Mouse (Mus musculus) cerebellum, postnatal 14 days (tissue): Measurements from ENCODE around the gene Mrgprd.

Source experiments
- DNase-seq, 2 experiments: peaks; one replicate each; pipeline ENCODE4 v3.0.0; 2021; ENCODE audit warnings: mixed read lengths in 2 of 2

Gene Mrgprd

GRCm38 (mm10) chr7:145314785-145315411 lies at the start of gene Mrgprd:
Gene Mrgprd (plus strand): TSS chr7:145314835.
- peak; percentile 45 to 54 for DNase-seq

- no peak for DNase-seq
Observed at GRCm38 (mm10) chr7:145266011-145266410, 48.6 kb upstream of the Mrgprd start.

DNA sequence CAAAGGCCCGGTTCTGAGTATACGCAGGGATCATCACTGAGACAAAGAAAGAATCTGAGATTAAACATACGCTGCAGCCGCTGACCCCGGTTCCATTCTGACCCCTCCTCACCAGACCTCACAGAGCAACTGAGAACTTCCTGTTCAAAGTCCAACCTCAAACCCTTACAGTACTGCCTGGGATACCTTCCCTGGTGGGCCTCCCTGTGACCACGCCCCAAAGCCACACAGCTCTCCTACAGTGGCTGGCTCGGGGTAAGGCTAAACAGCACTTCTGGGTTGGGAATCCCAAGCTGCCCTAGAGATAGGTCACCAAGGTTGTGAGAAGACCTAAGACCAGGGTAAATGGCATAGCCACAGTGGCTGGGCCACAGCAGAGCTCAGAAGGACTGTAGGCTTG lies 45.7 kb upstream of the Mrgprd start:
- no peak for DNase-seq

DNA sequence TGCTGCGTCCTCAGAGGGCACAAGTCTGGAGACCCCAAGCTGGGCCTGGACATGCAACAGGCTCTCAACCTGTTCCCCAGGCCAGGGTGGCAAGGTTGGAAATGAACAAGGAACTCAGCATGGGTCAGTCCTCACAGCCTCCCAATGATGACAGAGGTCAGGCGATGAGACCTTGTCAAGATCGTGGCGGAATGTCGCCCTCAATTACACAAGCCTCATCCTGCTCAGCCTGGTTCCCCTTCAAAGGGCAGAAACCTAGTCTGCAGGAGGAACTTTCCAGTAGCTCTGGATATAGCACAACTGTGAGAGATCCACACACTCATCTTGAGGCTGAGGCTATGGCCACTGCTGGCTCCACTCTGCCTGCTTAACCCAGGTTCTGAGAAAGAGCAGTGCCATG lies 43.7 kb upstream of the Mrgprd start:
- DNase-seq = no peak

DNA sequence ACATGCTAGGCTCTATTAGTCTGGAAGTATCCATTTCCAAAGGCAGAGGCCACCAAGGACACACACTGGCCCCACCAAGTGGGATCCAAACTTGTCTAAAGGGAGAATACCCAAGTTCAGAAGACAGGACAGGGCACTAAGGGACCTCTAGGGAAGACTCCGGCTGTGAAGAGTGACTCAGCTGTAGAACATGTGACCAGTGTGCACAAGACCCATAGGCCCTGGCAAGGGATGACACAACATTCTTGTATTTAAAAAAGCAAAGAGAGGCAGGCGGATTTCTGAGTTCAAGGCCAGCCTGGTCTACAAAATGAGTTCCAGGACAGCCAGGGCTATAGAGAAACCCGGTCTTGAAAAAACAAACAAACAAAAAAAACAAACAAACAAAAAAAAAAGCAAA lies 39.1 kb upstream of the Mrgprd start:
- DNase-seq = no peak

DNA sequence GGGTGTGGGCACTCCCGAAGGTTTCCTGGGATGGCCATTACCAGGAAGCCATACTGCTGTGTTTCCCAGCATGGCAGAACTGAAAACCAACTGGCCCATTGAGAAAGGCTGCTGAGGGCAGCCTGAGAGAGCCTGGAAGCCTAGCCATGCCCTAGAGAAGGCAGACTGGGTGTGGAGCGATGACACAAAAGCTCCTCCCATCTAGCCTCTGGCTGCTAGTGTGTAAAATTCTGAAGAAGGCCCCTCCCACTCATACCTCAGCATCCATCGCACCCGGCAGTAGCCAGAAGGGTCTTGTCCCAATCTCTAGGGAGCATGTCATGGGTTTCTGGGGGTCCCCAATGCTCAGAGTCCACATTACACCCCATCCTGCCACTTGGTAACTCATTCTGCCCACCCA lies 33.2 kb upstream of the Mrgprd start:
- no peak for DNase-seq

DNA sequence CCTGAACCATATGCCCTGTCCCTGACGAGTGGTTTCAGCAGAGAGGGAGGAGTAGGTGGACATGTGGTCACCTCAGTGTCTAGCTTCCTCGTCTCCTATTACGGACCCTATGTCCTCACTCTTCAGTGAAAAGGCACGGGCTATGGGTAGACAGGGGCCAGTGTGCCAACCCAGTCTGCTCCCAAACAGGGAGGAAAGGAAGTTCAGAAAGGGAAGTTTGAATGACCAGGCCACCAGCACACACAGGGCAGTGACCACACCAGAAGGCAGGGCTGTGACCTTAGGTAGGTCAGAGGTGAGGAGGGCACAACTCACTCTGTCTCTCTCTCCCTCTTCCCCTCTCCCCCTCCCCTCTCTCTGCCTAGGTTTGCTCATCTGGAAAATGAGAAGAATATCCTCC lies 31.6 kb upstream of the Mrgprd start:
- DNase-seq = no peak

DNA sequence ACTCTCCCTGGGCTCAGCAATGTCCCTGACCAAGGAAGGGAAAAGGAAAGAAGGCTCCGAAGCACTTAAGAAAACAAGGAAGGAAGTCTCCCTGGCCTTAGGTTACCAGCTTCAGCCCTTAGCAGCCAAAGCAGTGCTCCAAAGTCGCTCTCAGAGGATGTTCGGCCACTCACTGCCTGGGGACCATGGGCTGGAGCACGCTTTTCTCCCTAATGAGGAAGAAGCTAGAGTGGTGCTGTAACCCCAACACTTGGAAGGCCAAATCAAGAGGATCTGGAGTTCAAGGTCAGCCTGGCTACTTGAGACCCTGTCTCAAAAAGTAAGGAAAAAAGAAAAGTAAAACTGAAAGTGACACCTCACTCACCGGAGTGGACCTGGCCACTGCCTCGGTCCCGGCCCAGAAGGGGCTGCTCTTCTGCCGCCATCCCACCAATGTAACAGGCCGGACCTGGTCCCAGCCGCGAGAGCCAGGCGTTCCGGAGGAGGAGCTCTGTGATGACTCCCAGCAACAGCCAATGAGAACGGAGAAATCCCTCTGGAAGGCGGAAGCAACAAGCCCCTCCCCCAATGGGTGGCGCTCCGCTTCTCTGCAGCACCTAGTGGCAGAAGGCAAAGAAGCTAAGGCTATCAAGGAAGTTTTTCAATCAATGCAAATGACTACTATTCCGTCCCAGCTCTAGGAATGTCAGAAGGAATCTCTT lies 31.0 kb upstream of the Mrgprd start, which contains the start of gene Tpcn2:
Gene Tpcn2, minus strand, starts transcription at position 525 of the 701 bp plus-strand sequence.
- DNase-seq = peak; percentile 95 to 96

GRCm38 (mm10) chr7:145284293-145284692 lies 30.3 kb upstream of the Mrgprd start:
- no peak for DNase-seq

GRCm38 (mm10) chr7:145285476-145285875 lies 29.2 kb upstream of the Mrgprd start:
- DNase-seq = no peak

- peak; percentile 87 to 89 for DNase-seq
Observed at GRCm38 (mm10) chr7:145287410-145287809, 27.2 kb upstream of the Mrgprd start.

- peak; percentile 74 to 75 for DNase-seq
Observed at GRCm38 (mm10) chr7:145289302-145289701, 25.3 kb upstream of the Mrgprd start.

DNA sequence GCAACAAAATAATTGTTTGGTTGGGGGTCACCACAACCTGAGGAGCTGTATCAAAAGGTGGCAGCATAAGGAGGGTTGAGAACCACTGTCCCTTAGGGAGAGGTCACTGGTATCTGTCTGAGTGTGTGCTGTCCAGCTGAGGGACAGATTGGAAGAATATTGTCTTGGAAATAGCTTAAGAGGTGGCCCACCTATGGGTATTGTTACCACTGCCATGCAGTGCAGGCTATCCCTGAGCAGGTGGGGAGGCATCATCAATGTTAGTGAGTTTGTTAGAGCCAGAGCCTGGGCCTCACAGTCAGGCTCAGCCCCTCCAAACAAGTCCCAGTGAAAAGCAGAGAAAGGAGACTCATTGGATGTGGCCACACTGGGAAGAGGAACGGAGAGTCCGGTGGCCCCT lies 22.8 kb upstream of the Mrgprd start:
- no peak for DNase-seq

GRCm38 (mm10) chr7:145292726-145293125 lies 21.9 kb upstream of the Mrgprd start:
- no peak for DNase-seq

DNA sequence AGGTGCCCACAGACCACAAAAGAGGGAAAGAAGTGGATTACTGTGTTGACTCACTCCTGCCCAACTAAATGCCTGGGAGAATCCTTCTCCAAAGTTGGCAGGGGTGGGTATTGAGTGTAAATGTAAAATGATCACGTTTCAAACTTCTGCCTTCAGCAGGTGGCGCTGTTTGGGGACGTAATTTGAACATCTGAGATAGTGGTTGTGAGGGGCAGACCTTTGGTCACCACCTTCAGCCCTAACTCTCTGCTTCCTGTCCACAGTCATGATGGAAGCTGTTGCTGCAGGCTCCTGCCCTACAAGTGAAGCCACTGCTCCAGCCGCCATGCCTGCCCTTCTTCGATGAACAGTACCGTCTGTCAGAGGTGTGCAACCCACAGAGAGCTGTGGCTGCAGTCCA lies 20.8 kb upstream of the Mrgprd start:
- DNase-seq = peak; percentile 50 to 61

DNA sequence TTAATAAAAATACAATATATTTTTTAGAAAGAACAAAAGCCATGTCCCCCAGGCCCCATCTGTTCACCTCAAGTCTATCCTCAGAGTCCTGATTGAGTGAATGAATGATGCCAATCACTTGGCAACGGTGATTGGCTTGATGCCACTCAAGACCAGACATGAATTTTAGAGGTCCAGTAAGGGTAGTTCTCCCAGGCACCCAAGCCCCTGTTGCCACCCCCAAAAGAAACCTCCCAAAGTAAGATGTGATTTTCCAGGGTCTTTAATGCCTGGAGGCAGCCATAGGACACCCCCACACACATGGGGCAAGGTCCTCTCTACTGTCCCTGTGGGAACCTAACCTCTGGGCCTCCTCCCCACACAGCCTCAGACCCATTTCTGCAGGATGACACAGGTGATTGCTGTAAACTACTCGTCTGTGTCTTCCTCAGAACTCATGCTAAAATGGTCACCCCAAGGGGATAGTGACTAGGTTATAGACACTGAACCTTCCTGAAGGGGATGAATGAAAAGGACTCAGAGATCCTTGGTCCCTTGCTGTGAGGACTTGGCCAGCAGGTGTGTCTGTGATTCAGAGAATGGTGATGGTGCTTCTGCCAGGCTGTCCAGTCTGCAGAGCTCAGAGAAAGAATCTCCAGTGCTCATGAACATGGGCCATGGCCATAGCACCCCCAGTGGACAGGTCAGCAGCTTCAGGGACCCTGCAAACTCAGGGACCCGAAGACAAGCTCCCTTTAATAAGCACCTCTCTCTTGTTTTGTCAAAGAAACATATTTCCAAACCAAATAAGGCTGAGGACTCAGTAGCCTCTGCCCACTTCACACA lies 15.8 kb upstream of the Mrgprd start:
- DNase-seq = peak; percentile 63

DNA sequence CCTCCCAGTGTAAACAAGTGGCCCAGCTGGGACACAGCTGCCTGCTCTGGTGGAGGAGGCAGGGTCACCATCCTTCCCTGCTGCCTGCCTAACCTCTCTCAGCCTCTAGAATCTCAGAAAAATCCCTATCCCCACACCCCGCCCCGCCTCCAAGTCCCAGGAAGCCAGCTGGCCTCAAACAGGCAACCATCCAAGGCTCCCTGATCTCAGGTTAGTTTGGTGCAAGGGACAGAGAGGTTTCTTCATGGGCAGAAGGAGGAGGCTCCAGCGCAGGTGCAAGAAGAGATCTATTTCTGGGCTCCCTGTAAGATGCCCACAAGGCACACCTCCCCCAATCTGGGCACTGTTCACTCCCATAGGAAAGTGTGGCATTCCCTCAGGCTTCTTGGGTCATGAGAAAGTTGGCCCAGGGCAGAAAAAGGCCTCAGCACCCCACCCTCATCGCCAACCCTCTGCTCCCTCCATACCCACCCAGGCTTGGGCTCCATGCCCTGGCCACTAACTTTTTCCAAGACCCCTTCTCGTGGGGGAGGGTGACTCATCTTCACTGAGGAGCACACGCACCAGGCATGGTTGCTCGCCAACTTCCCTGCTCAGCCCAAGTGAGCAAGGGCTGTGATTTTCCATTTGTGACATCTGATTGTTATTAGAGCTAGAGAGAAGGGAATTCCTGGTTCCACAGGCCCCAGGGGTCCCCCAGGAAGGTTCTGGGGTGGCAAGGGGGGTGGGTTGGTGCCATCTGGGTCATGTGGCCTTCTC lies 14.9 kb upstream of the Mrgprd start:
- DNase-seq = peak; percentile 90 to 92

DNA sequence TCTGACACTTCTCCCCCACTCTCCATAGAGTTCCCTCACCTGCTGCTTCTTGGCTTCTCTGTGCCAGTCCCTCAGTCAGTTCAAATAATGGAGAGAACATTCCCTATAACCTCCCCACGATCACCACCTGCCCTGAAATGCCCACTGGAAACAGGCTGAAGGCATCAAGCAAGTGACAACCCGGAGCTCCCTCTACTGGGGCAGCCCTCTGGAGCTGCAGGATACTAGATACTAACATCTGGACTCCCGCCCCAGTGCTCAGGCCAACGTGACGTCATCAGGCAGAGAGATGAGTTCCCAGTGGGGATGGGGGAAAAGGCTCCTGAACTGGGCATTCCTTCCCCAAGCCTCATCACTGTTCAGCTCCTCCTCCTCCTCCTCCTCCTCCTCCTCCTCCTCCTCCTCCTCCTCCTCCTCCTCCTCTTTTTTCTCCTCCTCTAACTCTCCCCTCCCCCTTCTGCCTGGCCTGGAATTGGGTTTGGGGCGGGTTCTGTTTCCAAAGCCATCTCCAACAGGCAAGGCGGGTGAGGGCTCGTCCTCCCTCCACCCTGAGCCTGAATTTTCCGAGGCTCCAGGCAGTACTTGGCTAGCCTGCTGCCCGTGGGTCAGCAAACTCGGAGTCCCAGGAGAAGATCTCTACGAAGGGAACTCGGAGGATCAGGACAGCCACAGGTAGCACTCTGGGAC lies 14.2 kb upstream of the Mrgprd start, which contains the start of gene Mrgprf:
Gene Mrgprf, plus strand, starts transcription at position 508 of the 687 bp plus-strand sequence.
- DNase-seq = peak; percentile 77 to 83

GRCm38 (mm10) chr7:145301008-145301340 lies 13.7 kb upstream of the Mrgprd start:
- no peak for DNase-seq

GRCm38 (mm10) chr7:145301341-145302005 lies 13.2 kb upstream of the Mrgprd start:
- peak; percentile 69 to 75 for DNase-seq

DNA sequence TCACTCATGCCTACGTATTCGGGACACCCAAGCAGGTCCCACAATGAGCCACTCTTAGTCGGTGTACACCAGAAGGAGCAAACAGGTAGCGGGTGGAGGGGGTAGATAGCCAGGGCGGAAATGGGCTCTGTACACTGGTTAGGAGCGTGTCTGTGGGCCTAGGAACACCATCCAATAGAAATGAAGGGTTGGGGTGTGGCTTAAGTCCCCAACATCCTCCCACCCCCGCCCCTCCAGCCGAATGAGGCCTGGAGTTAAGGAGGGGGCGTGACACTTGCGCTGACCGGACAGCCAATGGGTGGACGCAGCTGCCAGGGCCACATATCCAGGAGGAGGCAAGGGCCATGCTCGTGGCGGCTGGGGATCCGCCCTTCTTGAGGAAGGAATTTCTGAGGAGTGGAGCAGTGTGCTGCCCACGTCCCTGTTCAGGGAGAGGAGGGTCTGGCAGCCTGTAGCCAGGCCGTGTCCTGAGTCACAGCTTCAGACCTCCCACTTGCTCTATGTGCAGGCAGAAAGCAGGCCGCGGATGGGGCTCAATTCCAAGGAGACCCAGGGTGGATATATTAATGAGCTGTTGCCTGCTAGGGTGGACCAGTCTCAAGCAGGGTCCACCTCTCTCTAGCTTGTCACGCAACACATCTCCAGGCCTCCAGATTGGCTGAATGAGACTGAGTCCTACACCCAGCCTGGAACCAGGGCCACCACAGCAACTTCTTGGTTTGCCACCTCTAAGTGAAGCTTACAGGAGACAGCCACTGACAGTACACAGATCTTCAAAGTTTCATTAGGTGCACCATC lies 11.9 kb upstream of the Mrgprd start:
- peak; percentile 62 to 63 for DNase-seq
